Mouse (Mus musculus) spleen, adult 10 weeks (tissue): ENCODE results near the gene Gm595. TPM values are rescaled to one million over a fixed set of nuclear protein-coding genes. Genes with fewer than 3 reads are reported as not detected.

ENCODE experiments used
- polyA plus RNA-seq: library from polyadenylated mRNA; stranded (reverse); fragments of 350-450 nt; fragmentation: Illumina TruSeq; extraction: RNeasy Lipid Tissue Mini Kit (QIAGEN cat#74804); gene quantifications from one replicate; pipeline ENCODE4 v1.2.3, GENCODE M21; 2015; ENCODE audit warnings: low replicate concordance; ENCODE audit not compliant: insufficient read depth

The Gm595 gene
- polyA plus RNA-seq, result not detected

DNA sequence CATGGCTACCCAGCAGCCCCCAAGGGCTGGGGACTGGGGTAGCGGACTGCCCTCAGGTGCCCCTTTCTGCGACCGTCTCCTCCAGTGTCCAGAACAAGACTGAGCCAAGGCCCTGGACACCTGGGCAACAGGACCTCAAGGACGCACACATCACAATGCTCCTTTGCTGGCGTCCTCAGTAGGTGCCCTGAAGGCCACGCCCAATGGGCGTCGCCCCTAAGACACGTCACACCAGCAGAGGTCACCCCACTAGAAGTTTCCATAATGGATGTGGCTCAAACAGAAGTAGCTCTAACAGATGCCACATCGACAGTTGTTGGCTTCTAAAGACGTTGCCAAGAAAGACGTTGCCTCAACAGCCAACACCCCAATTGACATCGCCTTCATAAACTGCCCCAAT is at the start of gene Gm595:
TSS of gene Gm595 (minus strand) at position 101 of the 400 bp plus-strand sequence.

Other genes starting within 250 kb of the Gm595 start
- gene Gpr119, start 203.2 kb downstream of the Gm595 start, polyA plus RNA-seq, result not detected
- gene Rbmx2, start 182.7 kb downstream of the Gm595 start, polyA plus RNA-seq, result 12.8 TPM